Mouse (Mus musculus) ES-E14 (cell line): ENCODE data around the gene Adgrg1.

ENCODE experiments used
- CHD2 ChIP-seq: IDR thresholded peaks from 2 replicates; pipeline ENCODE4 v1.6.1; 2014; ENCODE audit warnings: mild to moderate bottlenecking, low read depth, low read length, inconsistent platforms
- ZNF384 ChIP-seq: IDR thresholded peaks from 2 replicates; pipeline ENCODE4 v1.6.1; 2012; ENCODE audit warnings: low read depth, low read length, inconsistent platforms

DNA sequence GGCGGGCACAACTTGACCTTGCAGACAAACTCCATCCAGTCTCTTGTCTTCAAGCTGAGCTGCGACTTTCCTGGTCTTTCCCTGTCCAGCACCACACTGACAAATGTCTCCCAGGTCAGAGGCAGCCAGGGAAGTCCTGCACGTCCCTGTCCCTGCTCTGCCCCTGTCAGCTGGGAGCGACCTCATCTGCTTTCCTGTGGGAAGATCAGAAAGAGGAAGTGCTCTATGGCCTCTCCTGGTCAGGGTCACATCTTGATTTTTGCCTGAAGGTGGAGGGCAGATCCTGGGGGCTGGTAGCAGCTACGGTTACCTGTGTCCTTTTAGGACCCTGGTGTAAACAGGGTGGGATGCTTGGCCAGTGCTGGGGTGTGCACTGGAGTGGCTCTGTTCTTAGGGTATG is 40.6 kb upstream of the Adgrg1 start:
- TF ChIP-seq ZNF384 (no peak), CHD2 (no peak)
